Mouse (Mus musculus) brain, embryonic 14.5 days (tissue): ENCODE measurements around the gene Vipr1.

ENCODE experiments used
- CTCF ChIP-seq: fragments of 200-500 bp; IDR thresholded peaks from 2 replicates; pipeline ENCODE4 v1.5.1; 2012; ENCODE audit warnings: inconsistent platforms, mild to moderate bottlenecking, moderate library complexity, borderline replicate concordance; ENCODE audit not compliant: insufficient read depth, insufficient read length; ENCODE audit errors: extremely low read depth
- POLR2A ChIP-seq: fragments of 200-500 bp; IDR thresholded peaks from 2 replicates; pipeline ENCODE4 v1.6.1; 2012; ENCODE audit warnings: mild to moderate bottlenecking, inconsistent platforms, borderline replicate concordance; ENCODE audit not compliant: poor library complexity, insufficient read depth, insufficient read length, severe bottlenecking; ENCODE audit errors: extremely low read depth

GRCm38 (mm10) chr9:121677476-121677875 lies 35.0 kb downstream of the Vipr1 start:
- TF ChIP-seq CTCF (no peak), POLR2A (no peak)
